Mouse (Mus musculus): ENCODE measurements at regions not wholly inside any gene's neighbourhood (a gene's known extent, or its start where the extent isn't known, plus 50 kb on each side); places are given as distances from the start of the nearest gene placed in this dataset.
A peak's percentile ranks its signal among the peaks of the same experiment; 100 is the strongest.

DNA sequence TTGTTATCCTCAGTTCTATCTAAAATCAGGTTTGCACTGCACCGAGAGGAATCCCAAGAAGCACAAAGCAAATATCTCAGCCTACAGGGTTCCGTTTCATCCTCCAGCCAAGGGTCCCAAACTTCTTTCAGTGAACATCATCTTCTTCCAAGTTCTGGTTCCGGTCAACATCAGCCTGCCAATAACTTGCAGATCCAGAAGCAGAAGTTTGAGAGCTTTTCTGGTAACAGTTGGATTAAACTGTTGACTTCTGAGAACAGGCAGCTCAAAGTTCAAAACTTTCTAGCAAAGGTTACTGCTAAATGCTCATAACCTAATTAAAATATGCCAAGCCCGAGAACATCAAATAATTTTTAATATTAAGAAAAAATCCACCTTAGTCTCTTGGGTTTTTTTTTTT lies 237.0 kb upstream of the Gm37988 start:
- Histone ChIP-seq H3K4me3 (ENCODE audit: low read length) (no peak overlapping the region), H3K9ac (ENCODE audit: low read depth, low read length) (no peak overlapping the region), H3K27ac (ENCODE audit: low read depth, low read length) (no peak overlapping the region), H3K9me3 (ENCODE audit: control insufficient read depth, low read length) (peaks cover 6% of the 10 kb centered on the region; the same call in 1 of the 2 replicates), H3K4me2 (replicated peaks; ENCODE audit: low read depth, low read length) (no peak overlapping the region), H3K27me3 (ENCODE audit: control insufficient read depth, insufficient read depth, low read length) (no peaks in the 10 kb centered on the region), H3K4me1 (ENCODE audit: control insufficient read depth, insufficient read depth, low read length) (no peaks in the 10 kb centered on the region), H3K36me3 (ENCODE audit: control insufficient read depth, insufficient read depth, low read length) (no peaks in the 10 kb centered on the region)
- no peak for ATAC-seq (ENCODE audit: low FRiP score, low TSS enrichment)
- 94% methylated on average over 4 of the region's 4 CpGs for WGBS

DNA sequence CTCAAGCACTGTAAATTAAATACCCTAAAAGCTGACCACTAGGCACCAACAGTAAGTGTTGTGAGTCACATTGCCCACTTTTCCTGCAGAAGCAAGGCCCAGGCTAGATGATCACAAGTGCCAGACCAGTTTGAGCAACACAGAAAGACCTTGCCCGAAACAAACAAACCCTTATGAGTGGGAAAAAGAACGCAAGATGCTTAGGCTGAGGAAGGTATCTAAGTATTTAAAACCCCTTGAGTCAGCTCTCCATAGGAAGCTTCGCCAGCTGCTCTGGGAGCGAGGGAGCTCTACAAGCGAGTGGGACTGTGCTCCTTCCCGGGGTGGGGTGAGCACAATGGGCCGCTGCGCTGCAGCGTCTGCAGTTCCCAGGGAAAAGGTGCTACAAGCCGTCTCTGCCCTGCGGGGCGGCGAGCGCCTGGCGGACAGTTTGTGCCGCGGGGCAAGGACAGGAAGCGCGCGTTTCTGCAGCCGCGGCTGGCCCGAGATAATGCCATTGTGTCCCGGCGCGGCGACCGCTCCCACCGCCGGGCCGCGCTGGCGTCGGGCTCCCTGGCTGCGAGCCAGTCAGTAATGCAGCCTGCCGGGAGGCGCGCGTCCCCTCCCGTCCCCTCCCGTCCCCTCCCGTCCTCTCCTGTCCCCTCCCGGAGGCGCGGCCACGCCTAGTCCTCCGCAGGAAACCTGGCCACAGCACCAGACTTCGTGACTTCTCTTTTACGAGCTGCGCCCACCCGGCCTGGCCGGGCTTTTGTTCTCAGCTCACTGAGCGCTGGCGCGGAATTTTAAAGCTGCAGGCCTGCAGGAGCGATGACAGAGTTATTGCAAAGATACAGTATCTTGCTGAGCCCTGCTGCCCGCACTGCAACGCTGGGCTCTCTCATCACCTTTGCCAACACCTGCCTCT lies 236.1 kb upstream of the Gm37988 start:
- peak overlapping the region; percentile 74 for H3K9ac ChIP-seq (ENCODE audit: low read depth, low read length)
- peak overlapping the region; percentile 86 for H3K27ac ChIP-seq (ENCODE audit: low read depth, low read length)
- no peaks in the 10 kb centered on the region for H3K36me3 ChIP-seq (ENCODE audit: control insufficient read depth, insufficient read depth, low read length)
- peak overlapping the region; percentile 52 for H3K4me3 ChIP-seq (ENCODE audit: low read length)
- H3K4me1 ChIP-seq (ENCODE audit: control insufficient read depth, insufficient read depth, low read length), result no peaks in the 10 kb centered on the region
- under 1% methylated on average over 57 of the region's 58 CpGs for WGBS
- peak overlapping the region; percentile 51 for H3K4me2 ChIP-seq (replicated peaks; ENCODE audit: low read depth, low read length)
- peak; percentile 96 for ATAC-seq (ENCODE audit: low FRiP score, low TSS enrichment)
- H3K27me3 ChIP-seq (ENCODE audit: control insufficient read depth, insufficient read depth, low read length), result no peaks in the 10 kb centered on the region
- peaks cover 6% of the 10 kb centered on the region; the same call in 1 of the 2 replicates for H3K9me3 ChIP-seq (ENCODE audit: control insufficient read depth, low read length)

DNA sequence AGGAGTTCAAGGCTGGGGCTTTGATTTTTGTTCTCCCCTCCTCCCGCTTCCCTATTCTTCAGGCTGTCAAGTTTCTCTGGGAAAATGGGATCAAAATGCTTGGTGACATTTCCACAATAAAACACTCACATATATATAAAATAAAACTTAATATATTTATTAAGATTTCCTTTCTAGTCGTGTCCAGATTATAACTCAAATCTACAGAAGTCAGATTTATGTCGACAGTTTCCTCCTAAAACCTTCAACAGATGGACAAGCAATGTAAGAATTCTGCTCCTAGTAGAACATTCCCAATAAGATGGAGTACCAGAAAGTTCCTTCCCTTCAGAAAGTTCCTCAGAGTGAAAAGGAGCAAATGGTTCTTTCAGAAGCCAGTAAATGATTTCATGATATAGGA lies 235.4 kb upstream of the Gm37988 start:
- no peaks in the 10 kb centered on the region for H3K4me1 ChIP-seq (ENCODE audit: control insufficient read depth, insufficient read depth, low read length)
- WGBS, result 33% methylated on average over 3 of the region's 3 CpGs
- no peaks in the 10 kb centered on the region for H3K27me3 ChIP-seq (ENCODE audit: control insufficient read depth, insufficient read depth, low read length)
- peak overlapping the region; percentile 51 for H3K4me2 ChIP-seq (replicated peaks; ENCODE audit: low read depth, low read length)
- ATAC-seq (ENCODE audit: low FRiP score, low TSS enrichment), result no peak
- H3K4me3 ChIP-seq (ENCODE audit: low read length), result peak overlapping the region; percentile 52
- peak overlapping the region; percentile 86; the same call in 1 of the 2 replicates for H3K27ac ChIP-seq (ENCODE audit: low read depth, low read length)
- no peak overlapping the region; the same call in 1 of the 2 replicates for H3K9ac ChIP-seq (ENCODE audit: low read depth, low read length)
- peaks cover 6% of the 10 kb centered on the region; the same call in 1 of the 2 replicates for H3K9me3 ChIP-seq (ENCODE audit: control insufficient read depth, low read length)
- no peaks in the 10 kb centered on the region for H3K36me3 ChIP-seq (ENCODE audit: control insufficient read depth, insufficient read depth, low read length)

DNA sequence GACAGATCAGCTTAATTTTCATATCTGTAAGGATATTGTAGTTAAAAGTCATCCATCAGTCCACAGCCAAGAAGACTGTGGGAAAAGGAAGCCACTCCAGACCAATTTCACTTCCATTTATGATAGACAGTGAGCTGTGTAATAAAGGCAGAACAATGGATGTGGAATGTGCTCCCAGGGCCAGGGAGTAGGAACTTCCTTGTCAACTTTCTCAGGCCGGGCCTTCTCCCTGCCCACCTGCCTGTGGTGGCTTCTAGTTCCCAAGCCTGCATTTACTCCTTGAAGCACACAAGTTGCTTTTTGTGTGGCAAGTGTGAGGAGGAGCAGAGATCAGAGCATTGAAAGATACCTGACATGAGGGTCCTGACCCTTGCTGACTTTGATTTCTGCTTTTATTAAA lies 233.6 kb upstream of the Gm37988 start:
- H3K4me1 ChIP-seq (ENCODE audit: control insufficient read depth, insufficient read depth, low read length), result no peaks in the 10 kb centered on the region
- WGBS, result 44% methylated on average over 1 of the region's 1 CpGs
- no peak for ATAC-seq (ENCODE audit: low FRiP score, low TSS enrichment)

DNA sequence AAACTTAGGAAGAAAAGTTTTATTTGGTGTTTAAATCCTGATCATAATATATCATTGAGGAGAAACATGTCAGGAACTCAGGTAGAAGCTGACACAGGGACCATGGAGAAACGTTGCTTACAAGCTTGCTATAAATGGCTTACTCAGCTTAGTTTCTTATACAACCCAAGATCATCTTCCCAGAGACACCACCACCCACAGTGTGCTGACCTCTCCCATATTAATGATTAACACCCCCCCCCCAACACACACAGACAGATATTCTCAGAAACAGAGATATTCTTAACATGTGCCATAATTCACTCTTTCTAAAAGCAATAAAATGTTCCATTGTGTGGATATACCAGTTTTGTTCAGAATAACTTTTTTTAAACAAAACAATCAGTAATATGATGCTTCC lies 230.7 kb upstream of the Gm37988 start:
- no peaks in the 10 kb centered on the region for H3K36me3 ChIP-seq (ENCODE audit: control insufficient read depth, insufficient read depth, low read length)
- no peak overlapping the region for H3K4me3 ChIP-seq (ENCODE audit: low read length)
- H3K27ac ChIP-seq (ENCODE audit: low read depth, low read length), result no peak overlapping the region
- no peak overlapping the region for H3K4me2 ChIP-seq (replicated peaks; ENCODE audit: low read depth, low read length)
- no peak for ATAC-seq (ENCODE audit: low FRiP score, low TSS enrichment)
- H3K9ac ChIP-seq (ENCODE audit: low read depth, low read length), result no peak overlapping the region
- no peaks in the 10 kb centered on the region for H3K9me3 ChIP-seq (ENCODE audit: control insufficient read depth, low read length)
- no peaks in the 10 kb centered on the region for H3K27me3 ChIP-seq (ENCODE audit: control insufficient read depth, insufficient read depth, low read length)
- 35% methylated on average over 1 of the region's 1 CpGs for WGBS
- H3K4me1 ChIP-seq (ENCODE audit: control insufficient read depth, insufficient read depth, low read length), result no peaks in the 10 kb centered on the region

More for the DNA sequence above, 233.6 kb upstream of the Gm37988 start:
- Histone ChIP-seq H3K9me3 (ENCODE audit: control insufficient read depth, low read length) (no peaks in the 10 kb centered on the region), H3K27me3 (ENCODE audit: control insufficient read depth, insufficient read depth, low read length) (no peaks in the 10 kb centered on the region), H3K36me3 (ENCODE audit: control insufficient read depth, insufficient read depth, low read length) (no peaks in the 10 kb centered on the region), H3K4me3 (ENCODE audit: low read length) (no peak overlapping the region), H3K4me2 (replicated peaks; ENCODE audit: low read depth, low read length) (no peak overlapping the region), H3K9ac (ENCODE audit: low read depth, low read length) (no peak overlapping the region), H3K27ac (ENCODE audit: low read depth, low read length) (no peak overlapping the region)

DNA sequence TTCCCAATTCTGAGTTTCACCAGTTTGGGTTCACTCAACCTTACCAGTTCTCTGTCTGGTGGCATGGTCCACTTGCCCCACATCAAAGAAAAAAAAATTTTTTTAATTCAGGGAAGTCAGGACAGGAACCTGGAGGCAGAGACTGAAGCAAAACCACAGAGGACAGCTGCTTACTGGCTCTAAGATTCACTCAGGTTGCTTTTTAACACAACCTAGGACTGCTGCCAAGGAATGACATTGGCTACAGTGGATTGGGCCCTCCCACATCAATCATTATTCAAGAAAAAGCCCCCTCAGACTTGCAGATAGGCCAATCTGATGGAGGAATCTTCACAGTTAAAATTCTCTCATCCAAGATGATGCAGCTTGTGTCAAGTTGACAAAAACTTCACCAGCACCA lies 225.2 kb upstream of the Gm37988 start:
- Histone ChIP-seq H3K9ac (ENCODE audit: low read depth, low read length) (no peak overlapping the region), H3K4me1 (ENCODE audit: control insufficient read depth, insufficient read depth, low read length) (no peaks in the 10 kb centered on the region)
- ATAC-seq (ENCODE audit: low FRiP score, low TSS enrichment), result no peak

DNA sequence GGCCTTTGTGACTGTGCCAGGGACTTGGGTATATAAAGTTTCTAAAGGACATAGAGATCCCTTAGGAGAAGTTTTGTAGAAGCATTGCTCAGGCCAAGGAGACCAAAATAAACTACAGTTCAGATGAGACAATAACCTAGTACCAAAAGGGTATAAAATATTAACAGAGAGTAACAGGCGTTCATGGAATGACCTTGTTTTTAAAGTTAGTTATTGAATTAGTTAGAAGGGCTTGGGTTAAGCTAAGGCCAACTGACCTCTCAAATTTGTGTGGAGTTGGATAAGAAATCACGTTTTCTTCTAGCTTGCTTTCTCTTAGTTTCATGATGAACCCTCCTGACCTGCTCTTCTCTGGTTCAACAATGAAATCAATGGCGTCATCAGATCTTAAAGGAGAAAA lies 209.8 kb upstream of the Gm37988 start:
- H3K9me3 ChIP-seq (ENCODE audit: control insufficient read depth, low read length), result no peaks in the 10 kb centered on the region

More for the DNA sequence above, 225.2 kb upstream of the Gm37988 start:
- H3K27ac ChIP-seq (ENCODE audit: low read depth, low read length), result no peak overlapping the region
- H3K27me3 ChIP-seq (ENCODE audit: control insufficient read depth, insufficient read depth, low read length), result no peaks in the 10 kb centered on the region
- no peak overlapping the region for H3K4me2 ChIP-seq (replicated peaks; ENCODE audit: low read depth, low read length)
- no peaks in the 10 kb centered on the region for H3K36me3 ChIP-seq (ENCODE audit: control insufficient read depth, insufficient read depth, low read length)
- H3K9me3 ChIP-seq (ENCODE audit: control insufficient read depth, low read length), result no peaks in the 10 kb centered on the region
- no peak overlapping the region for H3K4me3 ChIP-seq (ENCODE audit: low read length)

DNA sequence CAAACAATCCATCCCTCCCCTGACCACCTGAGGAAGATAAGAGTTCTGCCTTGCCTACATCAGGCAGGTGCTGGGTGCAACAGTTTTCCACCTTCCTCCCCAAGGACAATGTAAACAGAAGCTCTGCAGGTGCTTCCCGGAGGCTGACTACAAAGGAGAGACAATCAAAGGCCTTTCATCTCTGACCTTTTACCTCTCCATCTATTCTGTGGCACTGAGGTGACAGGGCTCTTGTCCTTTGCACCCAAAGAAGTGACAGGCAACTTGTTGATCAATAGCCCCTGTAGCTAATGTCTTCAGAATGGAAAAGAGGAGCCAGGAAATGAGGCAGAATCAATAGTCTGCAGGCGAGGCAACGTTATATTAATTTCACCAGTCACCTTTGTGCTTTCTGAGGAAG lies 209.3 kb upstream of the Gm37988 start:
- Histone ChIP-seq H3K4me3 (ENCODE audit: low read length) (no peak overlapping the region), H3K9me3 (ENCODE audit: control insufficient read depth, low read length) (no peaks in the 10 kb centered on the region), H3K9ac (ENCODE audit: low read depth, low read length) (no peak overlapping the region), H3K4me1 (ENCODE audit: control insufficient read depth, insufficient read depth, low read length) (no peaks in the 10 kb centered on the region), H3K27ac (ENCODE audit: low read depth, low read length) (no peak overlapping the region), H3K4me2 (replicated peaks; ENCODE audit: low read depth, low read length) (no peak overlapping the region), H3K27me3 (ENCODE audit: control insufficient read depth, insufficient read depth, low read length) (no peaks in the 10 kb centered on the region), H3K36me3 (ENCODE audit: control insufficient read depth, insufficient read depth, low read length) (no peaks in the 10 kb centered on the region)
- ATAC-seq (ENCODE audit: low FRiP score, low TSS enrichment), result no peak
- WGBS, result 28% methylated on average over 3 of the region's 3 CpGs

More for the DNA sequence above, 209.8 kb upstream of the Gm37988 start:
- no peak overlapping the region for H3K9ac ChIP-seq (ENCODE audit: low read depth, low read length)
- no peak overlapping the region for H3K4me3 ChIP-seq (ENCODE audit: low read length)
- 77% methylated on average over 3 of the region's 3 CpGs for WGBS
- H3K27ac ChIP-seq (ENCODE audit: low read depth, low read length), result no peak overlapping the region
- H3K4me2 ChIP-seq (replicated peaks; ENCODE audit: low read depth, low read length), result no peak overlapping the region
- H3K27me3 ChIP-seq (ENCODE audit: control insufficient read depth, insufficient read depth, low read length), result no peaks in the 10 kb centered on the region
- H3K36me3 ChIP-seq (ENCODE audit: control insufficient read depth, insufficient read depth, low read length), result no peaks in the 10 kb centered on the region
- H3K4me1 ChIP-seq (ENCODE audit: control insufficient read depth, insufficient read depth, low read length), result no peaks in the 10 kb centered on the region
- no peak for ATAC-seq (ENCODE audit: low FRiP score, low TSS enrichment)

DNA sequence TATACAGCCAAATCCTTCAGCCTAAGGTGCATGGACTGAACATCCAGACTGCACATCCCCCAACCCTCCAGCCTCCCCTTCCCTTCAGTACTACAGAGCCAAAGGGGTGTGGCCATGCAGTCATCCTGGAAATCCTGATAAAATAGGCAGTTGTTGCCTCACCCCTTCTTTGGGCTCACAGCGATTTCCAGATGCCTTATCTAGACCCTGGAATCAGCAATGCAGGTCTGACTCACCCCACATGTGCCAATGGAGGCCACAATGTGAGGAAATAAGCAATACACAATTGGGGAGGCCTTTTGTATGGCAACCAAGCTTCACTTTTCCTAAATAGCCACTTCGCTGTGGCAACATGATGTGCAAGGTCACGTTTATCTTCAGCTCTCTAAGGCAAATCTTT lies 205.3 kb upstream of the Gm37988 start:
- WGBS, result 83% methylated on average over 3 of the region's 3 CpGs
- Histone ChIP-seq H3K4me1 (ENCODE audit: control insufficient read depth, insufficient read depth, low read length) (no peaks in the 10 kb centered on the region), H3K36me3 (ENCODE audit: control insufficient read depth, insufficient read depth, low read length) (no peaks in the 10 kb centered on the region), H3K4me2 (replicated peaks; ENCODE audit: low read depth, low read length) (no peak overlapping the region), H3K9ac (ENCODE audit: low read depth, low read length) (no peak overlapping the region), H3K27ac (ENCODE audit: low read depth, low read length) (no peak overlapping the region), H3K9me3 (ENCODE audit: control insufficient read depth, low read length) (no peaks in the 10 kb centered on the region), H3K4me3 (ENCODE audit: low read length) (no peak overlapping the region), H3K27me3 (ENCODE audit: control insufficient read depth, insufficient read depth, low read length) (no peaks in the 10 kb centered on the region)
- no peak for ATAC-seq (ENCODE audit: low FRiP score, low TSS enrichment)

All from kidney, embryonic 14.5 days (tissue).